Mouse (Mus musculus) frontal cortex, adult (tissue): Measurements from ENCODE around the gene Gm28308.
A peak's percentile ranks its signal among the peaks of the same experiment; 100 is the strongest.

Source experiments
- ATAC-seq: cut with Nextera tagmentation; 2 replicates; pipeline ENCODE4 v1.9.2; 2017; ENCODE audit warnings: mild to moderate bottlenecking, moderate library complexity, mixed read lengths; ENCODE audit not compliant: low TSS enrichment

The Gm28308 gene

GRCm38 (mm10) chr6:52219234-52219942 lies 6.2 kb upstream of the Gm28308 start:
- ATAC-seq: no peak

GRCm38 (mm10) chr6:52218643-52219215 lies 5.6 kb upstream of the Gm28308 start:
- ATAC-seq: no peak

- no peak for ATAC-seq
Observed at GRCm38 (mm10) chr6:52217895-52218642, 4.9 kb upstream of the Gm28308 start.

GRCm38 (mm10) chr6:52217459-52217768 lies 4.3 kb upstream of the Gm28308 start:
- no peak for ATAC-seq

GRCm38 (mm10) chr6:52216691-52217458 lies 3.7 kb upstream of the Gm28308 start:
- ATAC-seq: no peak

- ATAC-seq: no peak
Observed at GRCm38 (mm10) chr6:52215771-52216535, 2.8 kb upstream of the Gm28308 start.

- no peak for ATAC-seq
Observed at GRCm38 (mm10) chr6:52215070-52215469, 1.9 kb upstream of the Gm28308 start.

- ATAC-seq: no peak
Observed at GRCm38 (mm10) chr6:52214271-52214670, 1.1 kb upstream of the Gm28308 start.

GRCm38 (mm10) chr6:52212556-52213118 lies 502 bp downstream of the Gm28308 start:
- ATAC-seq: no peak

- ATAC-seq: no peak
Observed at GRCm38 (mm10) chr6:52211961-52212360, 1.2 kb downstream of the Gm28308 start.

- peak; percentile 50 for ATAC-seq
Observed at GRCm38 (mm10) chr6:52211170-52211935, 1.8 kb downstream of the Gm28308 start.

- ATAC-seq: no peak
Observed at GRCm38 (mm10) chr6:52209685-52210046, 3.5 kb downstream of the Gm28308 start.

GRCm38 (mm10) chr6:52208868-52209684 lies 4.1 kb downstream of the Gm28308 start:
- no peak for ATAC-seq

- no peak for ATAC-seq
Observed at GRCm38 (mm10) chr6:52208072-52208867, 4.9 kb downstream of the Gm28308 start, which contains the start of gene Hoxa6. Hoxa6 (minus strand) TSS chr6:52208722.

GRCm38 (mm10) chr6:52207684-52207976 lies 5.5 kb downstream of the Gm28308 start:
- no peak for ATAC-seq

GRCm38 (mm10) chr6:52206882-52207683 lies 6.1 kb downstream of the Gm28308 start:
- no peak for ATAC-seq

- no peak for ATAC-seq
Observed at GRCm38 (mm10) chr6:52205638-52206621, 7.2 kb downstream of the Gm28308 start.
